Mouse (Mus musculus) spleen, postnatal 10 days (tissue): ENCODE measurements around the gene Cfap69.
"Not testable (repeated sequence)": the region's sequence is repeated elsewhere in the genome, so short reads cannot be mapped to it uniquely, and the experiment has no call there.

ENCODE experiments used
- DNase-seq, 2 experiments: peaks; one replicate each; pipeline ENCODE4 v3.0.0; 2021 to 2022; ENCODE audit warnings: low spot score in 2 of 2

Gene Cfap69

DNA sequence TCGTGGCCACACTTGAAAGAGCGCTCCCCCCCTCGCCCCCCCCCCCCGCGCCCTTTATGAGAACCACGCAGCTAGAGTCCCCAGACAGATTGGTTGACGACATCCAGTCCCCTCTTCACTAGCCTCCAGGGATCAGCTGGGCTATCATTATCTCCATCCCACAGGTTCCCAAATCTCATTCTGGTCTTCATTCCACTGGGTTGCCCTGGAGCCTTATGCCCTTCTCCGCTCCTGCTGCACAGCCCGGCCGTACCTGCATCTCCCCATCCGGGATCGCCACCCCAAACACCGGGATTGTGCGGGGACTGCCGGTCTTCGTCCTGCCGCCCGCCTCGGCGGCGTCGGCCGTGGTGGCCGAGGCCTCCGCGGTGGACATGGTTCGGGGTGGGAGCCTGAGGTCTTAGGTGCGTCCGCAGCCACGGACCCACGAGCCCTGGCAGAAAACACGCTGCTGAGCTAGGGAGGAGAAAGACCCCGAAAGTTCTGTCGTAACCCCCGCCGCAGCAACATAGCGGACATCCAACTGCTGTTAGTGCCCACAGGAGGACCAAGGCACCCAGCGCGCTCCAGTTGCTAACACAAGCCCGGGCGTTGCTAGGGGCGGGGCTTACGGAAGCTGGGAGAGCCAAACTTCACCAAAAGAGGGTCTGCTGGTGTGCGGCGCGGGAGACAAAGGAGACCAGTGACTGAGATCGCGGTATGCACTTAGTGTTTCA is at the start of gene Cfap69:
Gene Cfap69, minus strand, starts transcription at position 585 of the 716 bp plus-strand sequence.
- DNase-seq = peak in 1 of 2 experiments; percentile 46

DNA sequence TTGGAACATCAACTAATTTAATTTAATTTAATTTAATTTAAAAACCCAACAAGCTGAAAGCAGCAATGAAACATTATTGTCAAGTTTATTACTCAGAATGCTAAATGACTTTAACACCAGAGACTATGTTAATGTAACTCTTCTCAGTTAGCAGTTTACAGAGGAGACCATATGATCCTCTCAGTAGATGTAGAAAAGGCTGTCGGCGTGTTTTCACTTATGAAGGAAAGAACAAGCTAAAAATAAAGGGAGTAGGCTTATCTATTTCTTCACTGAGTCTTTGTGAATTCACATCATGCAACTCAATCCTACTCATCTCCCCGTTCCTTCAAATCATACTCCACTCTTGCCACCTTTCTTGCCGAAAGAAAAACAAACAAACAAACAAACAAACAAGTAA is 47.0 kb upstream of the Cfap69 start:
- DNase-seq = no peak

DNA sequence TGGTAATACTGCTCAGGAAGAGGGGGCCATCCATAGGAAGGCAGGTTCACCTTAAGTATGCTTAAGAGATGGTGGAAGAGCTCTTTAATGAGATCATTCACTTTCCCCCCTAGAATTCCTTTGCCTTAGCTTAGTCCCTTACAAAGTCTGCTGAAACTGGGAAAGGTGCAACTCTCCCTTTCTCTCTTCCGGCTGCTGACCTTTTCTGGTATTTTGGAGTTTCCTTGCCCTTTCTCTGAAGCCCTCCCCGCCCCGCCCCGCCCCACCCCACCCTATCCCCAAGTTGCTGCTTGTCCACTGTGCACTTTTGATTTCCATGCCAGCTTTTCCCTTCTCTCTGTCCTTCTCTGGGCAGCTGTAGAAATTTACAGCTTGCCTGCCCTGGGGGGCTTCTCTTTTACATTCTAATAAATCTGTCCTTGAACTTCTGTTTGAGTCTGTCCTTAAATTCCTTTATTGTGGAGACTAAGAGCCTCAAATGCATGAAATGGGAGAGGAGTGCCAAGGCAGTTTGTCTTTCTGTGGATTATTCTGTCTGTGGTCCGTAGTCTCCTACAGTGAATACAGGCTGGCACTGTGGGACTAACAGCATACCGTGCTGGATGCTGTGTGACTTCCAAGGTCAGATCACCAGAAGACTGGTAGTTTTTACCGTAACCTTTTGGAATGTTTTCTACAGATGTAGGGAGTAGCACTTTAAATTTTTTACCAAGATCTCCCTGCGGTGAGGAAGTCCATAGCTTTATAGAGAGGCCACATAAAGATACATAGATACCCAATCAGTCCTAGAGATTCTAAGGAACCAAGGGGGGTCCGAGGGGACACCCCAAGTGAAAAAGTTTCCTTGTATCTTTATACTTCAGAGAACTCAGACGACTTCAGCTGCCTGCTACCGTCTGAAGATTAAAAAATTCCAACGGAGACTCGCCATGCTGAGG is 43.6 kb upstream of the Cfap69 start:
- no peak for DNase-seq

DNA sequence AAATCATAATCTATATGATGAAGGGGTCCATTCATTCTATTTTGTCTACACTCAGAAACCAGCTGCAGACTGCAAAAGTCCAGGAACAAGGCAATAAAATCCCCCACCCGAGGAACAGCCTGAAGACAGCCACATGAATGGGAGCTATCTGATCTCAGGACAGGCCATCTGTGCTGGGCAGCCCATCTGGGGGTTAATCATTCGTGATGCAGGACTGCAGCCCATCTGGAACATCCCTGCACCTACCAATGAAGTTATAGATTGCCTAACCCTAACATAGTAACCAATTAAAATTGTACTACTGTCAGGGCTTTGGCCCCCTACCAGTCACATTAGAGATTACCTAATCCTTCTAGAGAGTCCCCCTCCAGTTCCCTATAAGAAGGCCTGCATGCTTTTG is 41.0 kb upstream of the Cfap69 start:
- no peak for DNase-seq

DNA sequence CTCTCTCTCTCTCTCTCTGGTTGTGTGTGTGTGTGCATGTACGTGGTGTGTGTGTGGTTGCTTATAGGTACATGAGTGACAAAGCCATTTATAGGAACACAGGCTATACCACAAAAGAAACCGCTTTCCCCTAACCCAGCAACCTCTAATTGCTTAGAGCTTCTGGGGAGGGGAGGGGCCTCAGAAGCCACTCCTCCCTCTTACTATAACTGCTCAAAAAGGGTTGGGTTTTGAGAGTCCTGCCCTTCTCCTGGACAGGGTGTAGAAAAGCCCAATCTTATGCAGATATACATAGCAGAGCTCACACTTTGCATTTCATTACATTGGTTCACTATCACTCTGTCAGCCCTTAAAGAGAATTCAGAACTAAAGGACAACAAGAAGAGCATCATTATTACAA is 36.3 kb upstream of the Cfap69 start:
- no peak for DNase-seq

DNA sequence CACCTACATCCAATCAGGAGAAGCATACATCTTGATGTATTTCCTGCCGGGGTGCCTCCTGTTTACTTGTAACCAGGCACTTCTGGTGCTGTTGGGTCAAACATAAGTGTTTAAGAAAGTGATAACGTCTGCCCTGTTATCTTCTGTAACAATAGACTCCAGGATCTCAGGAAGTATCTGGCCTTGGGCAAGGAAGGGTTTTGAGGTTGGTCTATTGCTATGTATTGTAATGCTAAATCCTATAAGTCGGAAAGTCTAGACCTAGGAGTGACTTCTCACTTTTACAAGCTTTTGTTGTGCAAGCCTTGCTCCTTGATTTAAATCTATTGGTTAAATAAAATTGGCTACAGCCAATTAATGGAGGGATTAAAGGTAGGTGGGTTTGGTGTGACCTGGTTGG is 34.8 kb upstream of the Cfap69 start:
- DNase-seq = no peak

DNA sequence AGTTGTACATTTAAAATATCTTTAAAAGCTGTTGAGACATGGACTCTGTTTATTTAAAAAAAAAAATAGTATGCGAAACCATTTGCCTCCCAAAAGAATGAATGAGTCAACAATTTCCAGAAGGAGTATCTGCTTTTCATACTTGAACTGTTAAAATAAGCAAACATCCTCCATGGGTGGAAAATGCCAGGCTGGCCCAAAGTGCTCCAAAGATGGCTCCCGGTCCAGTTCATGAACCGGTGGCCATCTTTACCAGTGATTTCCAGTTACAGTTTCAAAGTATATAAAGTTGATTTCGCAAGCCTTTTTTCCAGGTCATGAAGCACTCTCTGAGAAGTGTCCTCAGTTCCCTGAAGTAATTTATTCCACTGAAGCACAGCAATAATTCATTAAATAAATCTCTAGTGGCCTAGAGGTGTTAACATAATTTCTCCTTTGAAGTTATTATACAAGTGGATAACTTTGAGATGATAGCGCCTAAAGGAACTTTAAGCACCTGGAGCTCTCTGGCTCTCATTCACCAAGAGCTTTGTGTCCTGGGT is 31.4 kb upstream of the Cfap69 start:
- no peak for DNase-seq

DNA sequence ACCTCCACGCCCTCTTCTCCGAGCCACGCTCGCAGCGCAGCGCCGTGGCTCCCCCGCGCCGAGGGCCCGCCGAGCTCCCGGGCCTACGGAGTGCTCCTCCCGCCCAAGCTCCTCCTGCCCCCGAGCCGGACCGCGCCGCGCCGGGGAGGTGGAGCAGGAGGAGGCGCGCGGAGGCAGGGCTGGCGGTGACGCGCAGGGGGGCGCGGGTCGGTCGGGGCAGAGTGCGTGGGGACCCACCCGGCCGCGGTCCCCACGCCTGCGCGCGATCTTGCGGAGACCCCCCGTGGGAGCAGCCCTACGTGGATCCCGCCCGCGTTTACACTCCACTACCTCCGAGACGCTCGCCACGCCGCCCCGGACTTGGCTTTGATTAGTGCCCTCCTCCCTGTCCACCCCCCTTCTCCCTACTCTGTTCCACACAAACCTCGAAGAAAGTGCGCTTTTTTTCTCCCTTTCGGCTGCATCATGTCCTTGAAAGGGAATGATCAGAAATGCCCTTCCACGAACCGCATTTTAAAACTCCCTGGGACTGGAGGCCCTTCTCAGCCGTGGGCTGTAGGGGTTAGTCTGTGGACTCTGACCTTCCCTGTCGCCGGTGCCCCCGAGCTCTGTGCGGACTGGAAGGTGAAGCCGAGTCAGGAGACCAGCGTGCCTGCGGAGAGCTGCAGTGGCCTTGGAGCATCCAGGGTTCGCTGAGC is 30.1 kb upstream of the Cfap69 start, which contains the start of gene Steap2:
Gene Steap2, minus strand, starts transcription at position 623 of the 698 bp plus-strand sequence.
- DNase-seq = no peak

DNA sequence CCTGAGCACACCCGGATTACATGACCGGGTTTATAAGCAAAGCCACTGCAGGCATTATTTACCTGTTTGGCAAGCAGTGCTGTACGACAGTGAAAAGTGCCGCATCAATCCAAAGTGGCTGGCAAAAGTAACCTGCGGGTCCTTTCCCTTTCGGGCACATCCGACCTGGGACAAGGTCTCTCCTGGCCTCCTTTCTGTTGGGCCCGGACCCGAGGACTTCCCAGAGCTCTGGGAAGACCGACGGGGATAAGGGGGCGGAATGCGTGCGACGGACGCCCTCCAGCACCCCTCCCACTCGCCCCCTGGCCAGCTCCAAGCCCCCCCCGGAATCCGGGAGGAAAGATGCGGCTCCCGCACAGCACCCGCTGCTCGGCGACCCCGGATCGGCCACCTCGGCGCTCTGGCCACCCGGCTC is 29.5 kb upstream of the Cfap69 start:
- DNase-seq = no peak

DNA sequence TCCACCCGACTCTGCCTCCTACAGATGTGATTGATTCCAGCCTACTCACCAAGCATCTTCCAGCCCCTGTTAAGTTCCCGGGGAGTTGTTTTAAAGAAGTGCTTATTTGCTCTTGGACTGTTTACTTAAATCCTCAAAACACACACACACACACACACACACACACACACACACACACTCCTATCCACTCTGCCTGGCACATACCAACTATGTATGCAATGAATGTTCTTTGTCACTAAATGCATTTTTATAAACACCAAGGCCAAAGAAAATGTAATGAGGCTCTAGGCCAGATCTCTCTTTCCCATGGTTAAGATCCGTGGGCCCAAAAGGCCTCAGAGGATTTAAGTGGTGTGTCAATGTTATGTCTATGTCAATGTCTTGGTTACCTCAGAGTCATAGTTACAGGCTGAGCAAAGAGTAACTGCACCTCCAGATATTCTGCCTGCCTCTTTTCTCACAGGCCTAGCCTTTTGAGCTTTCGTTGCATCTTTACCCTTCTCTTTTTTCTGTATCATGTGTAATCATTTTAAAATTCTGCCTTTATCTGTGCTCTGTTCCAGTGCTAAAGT is 28.2 kb upstream of the Cfap69 start:
- no peak for DNase-seq

DNA sequence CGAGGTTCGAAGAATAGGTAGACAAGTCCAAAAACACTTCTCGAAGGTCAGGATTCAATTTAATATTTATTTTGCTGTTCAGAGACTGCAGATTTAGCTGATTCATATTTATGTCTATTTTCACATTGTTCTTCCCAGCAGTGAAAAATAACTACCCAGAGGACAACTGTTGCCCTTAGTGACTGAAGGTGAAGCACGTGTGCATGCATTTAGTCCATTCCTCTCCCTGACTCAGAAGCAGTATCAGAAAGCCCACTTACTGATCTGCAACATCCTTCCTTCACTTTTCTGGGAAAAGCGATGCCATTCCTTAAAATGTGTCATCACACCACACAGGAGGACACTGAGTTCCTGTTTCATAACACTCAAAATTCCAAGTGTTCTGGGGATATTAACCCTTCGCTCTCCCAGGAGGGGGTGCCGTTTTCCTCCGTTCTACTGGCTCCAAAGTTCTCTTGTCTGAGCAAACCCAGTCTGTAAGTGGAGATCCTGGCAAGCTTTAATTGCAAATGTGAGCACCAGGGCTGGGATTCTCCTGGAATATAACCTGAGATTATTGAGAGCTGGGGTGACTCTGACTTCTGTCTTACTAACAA is 25.0 kb upstream of the Cfap69 start:
- DNase-seq = no peak

DNA sequence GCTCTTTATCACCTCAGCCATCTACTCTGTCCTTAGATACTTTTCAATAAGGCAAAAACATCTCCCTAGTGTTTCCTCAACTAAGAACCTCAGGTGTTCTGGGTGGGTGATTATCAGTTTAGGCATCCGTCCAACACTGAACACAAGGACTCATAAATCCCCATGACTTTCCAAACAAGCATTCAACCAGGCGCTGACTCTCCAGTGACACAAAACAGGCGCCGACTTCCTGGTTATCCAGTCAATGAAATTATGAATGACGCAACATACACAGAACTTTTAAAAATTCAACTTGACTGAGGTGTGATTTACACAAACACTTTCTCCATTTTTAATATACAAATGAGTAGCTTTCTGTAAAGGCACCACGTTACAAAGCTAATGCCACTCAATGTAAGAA is 24.2 kb upstream of the Cfap69 start:
- DNase-seq = no peak

DNA sequence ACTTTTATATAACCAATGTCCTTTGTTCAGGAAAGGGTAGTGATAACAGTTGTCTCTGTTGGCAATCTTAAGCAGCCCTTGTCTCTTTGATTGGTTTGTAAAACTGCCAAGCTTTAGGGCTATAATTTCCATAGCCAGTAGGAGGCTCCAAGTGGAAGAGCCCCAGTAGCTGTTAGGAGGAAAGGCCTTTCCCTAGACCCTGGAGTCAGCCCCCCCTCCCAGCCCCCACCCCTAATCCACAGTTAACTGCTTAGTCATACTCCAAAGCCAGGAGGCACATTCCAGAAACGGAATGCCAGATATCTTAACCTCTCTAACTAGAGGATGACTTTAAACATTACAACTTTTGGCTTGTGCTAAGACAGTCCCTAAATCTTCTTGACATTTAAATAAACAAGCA is 22.9 kb upstream of the Cfap69 start:
- no peak for DNase-seq

DNA sequence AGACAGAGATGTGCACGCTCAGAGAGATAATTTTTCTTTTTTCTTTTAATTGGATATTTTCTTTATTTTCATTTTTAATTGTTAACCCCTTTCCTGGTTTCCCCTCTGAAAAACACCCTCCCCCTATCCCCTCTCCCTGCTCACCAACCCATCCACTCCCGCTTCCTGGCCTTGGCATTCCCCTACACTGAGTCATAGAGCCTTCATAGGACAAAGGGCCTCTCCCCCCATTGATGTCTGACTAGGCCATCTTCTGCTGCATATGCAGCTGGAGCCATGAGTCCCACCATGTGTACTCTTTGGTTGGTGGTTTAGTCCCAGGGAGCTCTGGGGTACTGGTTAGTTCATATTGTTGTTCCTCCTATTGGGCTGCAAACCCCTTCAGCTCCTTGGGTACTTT is 20.9 kb upstream of the Cfap69 start:
- DNase-seq = not testable (repeated sequence)

DNA sequence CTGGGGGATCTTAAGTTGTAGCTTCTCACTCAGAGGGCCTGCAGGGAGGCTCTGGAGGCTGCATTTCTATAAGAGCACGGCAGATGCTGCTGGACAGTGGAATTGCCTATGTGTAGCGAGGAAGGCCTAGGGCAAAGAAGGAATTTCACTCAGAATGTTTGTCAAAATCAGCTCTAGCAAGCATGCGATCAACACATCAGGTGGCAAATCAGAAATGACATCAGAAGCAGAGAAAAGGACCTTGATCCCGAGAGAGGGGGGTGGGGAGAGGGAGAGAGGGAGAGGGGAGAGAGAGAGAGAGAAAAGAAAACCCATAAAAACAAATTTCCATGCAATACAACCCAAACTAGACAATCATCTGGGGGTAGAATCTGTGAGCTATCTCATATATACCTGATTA is 19.3 kb upstream of the Cfap69 start:
- no peak for DNase-seq

DNA sequence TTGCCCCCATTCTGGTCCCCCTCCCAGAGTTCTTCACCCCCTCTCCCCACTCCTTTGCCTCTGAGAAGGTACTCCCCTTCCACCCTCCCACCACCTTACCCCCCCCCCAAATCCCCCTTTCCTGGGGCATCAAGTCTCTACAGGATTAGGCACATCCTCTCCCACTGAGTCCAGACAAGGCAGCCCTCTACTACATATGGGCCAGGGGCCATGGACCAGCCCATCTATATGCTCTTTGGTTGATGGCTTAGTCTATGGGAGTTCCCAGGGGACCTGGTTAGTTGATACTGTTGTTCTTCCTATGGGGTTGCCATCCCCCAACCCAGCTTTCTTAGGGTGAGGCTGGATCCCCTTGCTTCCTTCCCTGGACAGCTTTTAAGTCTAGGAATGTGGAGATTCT is 15.4 kb upstream of the Cfap69 start:
- DNase-seq = no peak

DNA sequence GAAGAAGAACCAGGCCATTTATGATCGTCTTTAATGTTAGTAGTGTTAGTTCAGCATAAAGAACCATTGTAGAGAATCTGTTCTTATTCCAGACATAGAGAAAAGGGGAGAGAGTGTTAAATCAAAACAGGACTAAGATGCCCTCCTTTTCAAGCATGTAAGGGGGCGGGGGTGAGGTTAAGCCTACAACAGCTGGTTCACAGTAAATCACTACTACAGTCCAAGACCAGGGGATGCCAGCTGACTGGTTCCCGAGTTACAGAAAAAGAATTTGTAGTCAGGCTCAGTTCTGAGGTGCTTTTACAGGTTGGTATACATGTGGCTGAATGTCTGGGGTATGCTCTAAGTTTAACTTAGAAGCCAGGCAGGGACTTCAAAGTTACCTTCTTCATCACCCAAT is 12.0 kb upstream of the Cfap69 start:
- no peak for DNase-seq

DNA sequence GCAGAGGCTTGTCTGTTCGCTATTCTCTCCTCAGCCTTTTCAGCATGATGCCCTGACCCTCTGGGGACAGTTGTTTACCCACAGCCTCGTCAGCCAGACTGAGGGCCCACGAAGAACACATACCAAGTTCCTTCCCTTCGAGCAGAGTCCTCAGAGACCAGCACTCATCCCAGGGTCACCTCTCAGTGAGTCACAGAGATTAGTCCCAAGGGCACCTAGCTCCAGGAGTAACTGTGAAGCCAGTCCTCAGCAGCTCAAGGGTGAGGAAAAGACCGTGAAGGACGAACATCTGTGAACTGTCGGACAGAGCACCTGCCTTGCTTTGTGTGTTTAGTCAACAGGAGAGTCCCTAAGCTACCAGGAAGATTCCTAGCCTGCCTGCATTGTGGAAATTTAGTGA is 4.9 kb upstream of the Cfap69 start:
- DNase-seq = no peak

DNA sequence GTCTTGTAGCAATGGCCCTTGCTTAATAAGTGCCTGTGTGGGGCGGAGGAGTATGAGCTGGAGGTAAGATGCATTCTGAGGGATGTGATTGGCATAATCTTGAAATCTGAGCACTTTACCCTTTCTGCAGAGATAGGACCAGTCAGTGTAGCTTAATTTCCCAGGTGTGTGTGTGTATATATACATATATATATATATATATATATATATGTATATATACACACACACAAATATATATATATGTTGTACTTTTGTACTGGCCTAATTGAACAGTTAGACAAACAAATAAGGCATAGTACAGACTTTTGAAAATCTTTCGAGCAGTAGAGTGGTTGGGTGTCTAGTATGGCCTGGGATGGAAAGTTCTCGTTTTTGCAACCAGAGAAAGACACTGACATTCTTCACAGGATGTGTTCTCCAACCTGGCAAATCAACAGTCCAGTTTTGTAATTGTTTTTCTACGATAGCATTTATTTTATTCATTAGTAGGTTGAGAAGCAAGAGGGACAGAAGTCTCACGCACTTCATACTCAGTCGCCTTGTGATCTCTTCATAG is 410 bp upstream of the Cfap69 start:
- no peak for DNase-seq

DNA sequence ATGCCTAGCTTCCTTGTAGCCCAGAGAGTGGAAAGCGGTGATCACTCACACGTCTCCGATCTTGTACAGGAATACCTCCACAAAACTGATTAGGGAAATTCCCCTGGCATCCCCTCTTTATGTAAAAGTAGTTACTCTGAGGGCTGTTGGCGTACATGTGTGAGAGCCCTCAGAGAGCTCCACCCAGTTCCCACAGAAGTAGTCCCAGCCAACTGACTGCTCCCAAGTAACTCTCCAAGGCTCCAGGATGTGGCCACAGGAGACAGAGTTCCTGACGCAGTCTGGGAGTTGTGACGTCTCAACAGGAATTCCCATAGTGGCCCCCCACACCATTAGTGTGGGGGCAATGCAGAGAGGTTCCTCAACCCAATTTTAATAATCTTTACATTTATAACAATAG is 982 bp downstream of the Cfap69 start:
- DNase-seq = no peak

DNA sequence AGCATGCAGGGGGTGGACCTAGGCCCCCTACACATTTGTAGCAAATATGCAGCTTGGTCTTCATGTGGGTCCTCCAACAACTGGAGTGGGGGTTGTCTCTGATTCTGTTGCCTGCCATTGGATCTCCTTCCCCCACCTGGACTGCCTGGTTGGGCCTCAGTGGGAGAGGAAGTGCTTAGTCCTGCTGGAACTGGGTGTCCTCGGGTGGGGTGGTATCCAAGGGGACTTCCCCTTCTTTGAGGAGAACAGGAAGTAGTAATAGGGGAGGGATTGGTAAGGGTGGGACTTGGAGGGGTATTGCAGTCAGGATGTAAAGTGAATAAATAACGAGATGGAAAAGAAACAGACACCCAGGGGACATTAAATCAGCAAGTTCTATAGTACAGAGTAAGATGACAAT is 5.4 kb downstream of the Cfap69 start:
- DNase-seq = no peak
